Mouse (Mus musculus): ENCODE data around the gene Map3k5.

DNA sequence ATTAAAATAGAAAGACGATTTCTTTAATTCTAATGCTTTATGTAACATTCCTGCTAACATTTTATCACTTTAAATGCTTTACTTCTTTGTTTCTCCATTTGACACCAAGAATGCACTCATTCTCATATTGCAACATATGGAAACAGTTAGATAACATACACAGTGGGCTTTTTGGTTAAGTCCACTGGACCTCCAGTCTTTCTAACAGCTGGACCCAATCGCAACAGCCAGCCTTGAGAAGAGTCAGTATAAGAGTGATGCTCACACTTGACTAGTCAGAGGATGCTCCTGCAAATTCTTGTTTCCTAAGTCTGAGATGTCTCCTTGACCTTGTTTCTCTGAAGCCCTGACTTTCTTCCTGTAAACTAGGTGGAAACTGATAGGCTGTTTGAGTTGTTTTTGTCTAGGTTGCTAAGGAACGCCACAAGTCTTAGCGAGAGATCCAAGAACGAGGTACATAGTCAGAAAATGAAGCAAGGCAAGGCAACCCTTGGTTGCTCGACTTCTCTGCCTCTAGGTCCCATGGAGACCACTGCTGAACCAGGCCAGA lies 26.6 kb downstream of the Map3k5 start:
- TF ChIP-seq GABPA (IDR thresholded peaks at IDR 0.05; ENCODE audit: low read depth, low read length) (no peak), CTCF (IDR thresholded peaks at IDR 0.05 in 2 of 3, conservative IDR thresholded peaks at IDR 0.05 in 1 of 3; ENCODE audit: control insufficient read depth in 1 of 3, insufficient read depth in 1 of 3, low read depth in 2 of 3, low read length in 3 of 3, poor library complexity in 1 of 3, severe bottlenecking in 1 of 3) (no peak), UBTF (IDR thresholded peaks at IDR 0.05; ENCODE audit: borderline replicate concordance, insufficient read depth, low read depth, low read length) (no peak), E2F4 (IDR thresholded peaks at IDR 0.05; ENCODE audit: borderline replicate concordance, low read depth, low read length) (no peak), POLR2A (IDR thresholded peaks at IDR 0.05; ENCODE audit: control insufficient read depth in 1 of 2, insufficient read depth in 1 of 2, low read depth in 1 of 2, low read length in 2 of 2, poor library complexity in 1 of 2) (no peak), MAX (IDR thresholded peaks at IDR 0.05; ENCODE audit: low read length) (no peak)
